Mouse (Mus musculus) olfactory bulb, adult 2 months (tissue): Measurements from ENCODE around the gene Dusp3.

Source experiments
- CTCF ChIP-seq: fragments of 200-500 bp; IDR thresholded peaks from 2 replicates; pipeline ENCODE4 v1.5.1; 2012; ENCODE audit warnings: low read depth, mild to moderate bottlenecking, low read length, moderate library complexity; ENCODE audit not compliant: insufficient read depth
- POLR2A ChIP-seq: fragments of 200-500 bp; IDR thresholded peaks from 2 replicates; pipeline ENCODE4 v1.6.1; 2012; ENCODE audit warnings: mild to moderate bottlenecking, low read depth, low read length, moderate library complexity; ENCODE audit not compliant: insufficient read depth

DNA sequence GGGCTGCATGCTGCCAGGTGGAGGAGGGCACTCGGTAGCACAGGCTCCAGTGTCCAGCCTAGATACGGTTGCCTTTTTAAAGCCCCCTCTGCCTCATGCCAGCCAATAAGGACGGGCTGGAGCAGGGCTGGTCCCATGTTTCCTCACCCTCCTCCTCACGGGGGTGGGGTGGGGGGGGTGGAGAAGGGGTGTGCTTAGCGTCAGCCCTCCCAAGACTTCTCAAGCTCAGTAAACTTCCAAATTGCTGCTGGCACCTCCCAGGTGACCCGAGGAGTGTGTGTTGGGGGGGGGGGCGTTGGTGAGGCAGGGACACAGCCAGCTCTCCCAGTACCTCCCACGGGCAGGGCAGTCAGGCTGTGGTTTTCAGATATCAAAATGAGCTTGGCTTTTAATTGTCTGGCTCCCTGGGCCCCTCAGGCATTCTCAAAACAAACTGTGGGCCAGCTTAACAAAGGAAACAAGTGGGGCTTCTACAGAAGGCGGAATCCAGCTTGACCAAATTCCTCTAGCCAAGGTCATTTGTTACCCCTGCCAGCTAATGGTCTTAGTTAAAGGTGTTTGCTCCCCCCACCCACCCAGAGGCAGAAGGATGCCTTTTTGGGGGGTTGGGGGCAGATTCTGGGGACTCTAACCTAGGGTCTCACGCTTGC, 19.7 kb downstream of the Dusp3 start, which contains the start of gene Sost:
- no peak for TF ChIP-seq CTCF
- no peak for TF ChIP-seq POLR2A
